Mouse (Mus musculus) intestine, embryonic 14.5 days (tissue): ENCODE data around the gene Pip5k1c. TPM values are rescaled to one million over a fixed set of nuclear protein-coding genes. Genes with fewer than 3 reads are reported as not detected.

ENCODE experiments used
- ATAC-seq: fragments of 200-750 bp; cut with Nextera tagmentation; replicated peaks from 2 replicates; pipeline ENCODE4 v1.8.0; 2017; ENCODE audit warnings: low read depth, moderate number of reproducible peaks, moderate TSS enrichment, moderate library complexity; ENCODE audit not compliant: low FRiP score, low TSS enrichment
- DNase-seq: peaks from one replicate; pipeline ENCODE4 v3.0.0-alpha.2; 2018; ENCODE audit warnings: low spot score
- H3K27ac ChIP-seq: fragments of 300-500 bp; sonication (generic); 2 replicates; pipeline ENCODE4 v1.5.1; 2014; ENCODE audit warnings: low read depth, mild to moderate bottlenecking, control low read depth
- H3K27me3 ChIP-seq: fragments of 300-500 bp; sonication (generic); replicated peaks from 2 replicates; pipeline ENCODE4 v1.6.1; 2014; ENCODE audit warnings: low read length, control low read depth; ENCODE audit not compliant: control insufficient read depth, insufficient read depth
- H3K36me3 ChIP-seq: fragments of 300-500 bp; sonication (generic); 2 replicates; pipeline ENCODE4 v1.6.1; 2014; ENCODE audit warnings: low read length, control low read depth; ENCODE audit not compliant: control insufficient read depth, insufficient read depth
- H3K4me1 ChIP-seq: fragments of 300-500 bp; sonication (generic); replicated peaks from 2 replicates; pipeline ENCODE4 v1.6.1; 2014; ENCODE audit warnings: low read length, control low read depth, mixed read lengths; ENCODE audit not compliant: control insufficient read depth, insufficient read depth
- H3K4me2 ChIP-seq: fragments of 300-500 bp; sonication (generic); 2 replicates; pipeline ENCODE4 v1.6.1; 2014; ENCODE audit warnings: low read length
- H3K4me3 ChIP-seq: fragments of 300-500 bp; sonication (generic); 2 replicates; pipeline ENCODE4 v1.5.1; 2014; ENCODE audit warnings: low read depth, low read length, control low read depth, mixed read lengths
- H3K9ac ChIP-seq: fragments of 300-500 bp; sonication (generic); 2 replicates; pipeline ENCODE4 v1.6.1; 2014; ENCODE audit warnings: mild to moderate bottlenecking, low read length
- H3K9me3 ChIP-seq: fragments of 300-500 bp; sonication (generic); 2 replicates; pipeline ENCODE4 v1.6.1; 2016; ENCODE audit warnings: low read length, control low read depth; ENCODE audit not compliant: control insufficient read depth
- WGBS: fragments of 180-500 bp; shearing (Covaris S2); extraction: QIAGEN DNeasy Blood & Tissue Kit; methylation state at CpG from one replicate; pipeline ENCODE4 v1.1.7; 2014; 5-methylcytosine and 5-hydroxymethylcytosine counted together
- polyA plus RNA-seq: library from polyadenylated mRNA; unstranded; fragments of >200 nt; fragmentation: Nextera tagmentation; extraction: Ambion mirVana; gene quantifications from 2 replicates; pipeline ENCODE4 v1.2.1, GENCODE M21; 2014

The Pip5k1c gene
- polyA plus RNA-seq: 57.3 and 57.5 TPM in 2 replicates

- H3K27ac ChIP-seq: peak within 1 kb of the TSS; percentile 81
- peak; percentile 90 for ATAC-seq
- WGBS: under 1% methylated on average over 80 of the region's 80 CpGs
- H3K27me3 ChIP-seq: peaks cover 20% of the 10 kb centered on the region; the same call in 1 of the 2 replicates
- DNase-seq: peak; percentile 99
- peak within 1 kb of the TSS; percentile 99 for H3K4me2 ChIP-seq
- no peaks in the 10 kb centered on the region for H3K36me3 ChIP-seq
- H3K4me3 ChIP-seq: peak within 1 kb of the TSS; percentile 90
- no peaks in the 10 kb centered on the region for H3K9me3 ChIP-seq
- peaks cover 27% of the 10 kb centered on the region for H3K4me1 ChIP-seq
- H3K9ac ChIP-seq: peak within 1 kb of the TSS; percentile 83
These were observed at the start of gene Pip5k1c for GRCm38 (mm10) chr10:81292554-81293333. TSS of gene Pip5k1c (plus strand) at chr10:81292963.

- Histone ChIP-seq H3K4me3 (no peak overlapping the region), H3K4me2 (no peak overlapping the region), H3K36me3 (no peaks in the 10 kb centered on the region), H3K27me3 (peaks cover 21% of the 10 kb centered on the region), H3K9ac (no peak overlapping the region), H3K4me1 (no peaks in the 10 kb centered on the region; the same call in 1 of the 2 replicates), H3K27ac (no peak overlapping the region), H3K9me3 (no peaks in the 10 kb centered on the region)
- DNase-seq (no peak), ATAC-seq (0 out of 2 replicates have a peak, but pooled peaks have one; percentile 4)
- WGBS: 74% methylated on average over 4 of the region's 4 CpGs
These were observed 48.6 kb upstream of the Pip5k1c start for GRCm38 (mm10) chr10:81244146-81244545.

GRCm38 (mm10) chr10:81244595-81244994, 48.2 kb upstream of the Pip5k1c start:
- peaks cover 17% of the 10 kb centered on the region for H3K27me3 ChIP-seq
- H3K9ac ChIP-seq: no peak overlapping the region
- H3K4me3 ChIP-seq: no peak overlapping the region
- peak; percentile 61 for ATAC-seq
- 7% methylated on average over 17 of the region's 17 CpGs for WGBS
- peak; percentile 94 for DNase-seq
- no peaks in the 10 kb centered on the region; the same call in 1 of the 2 replicates for H3K4me1 ChIP-seq
- H3K9me3 ChIP-seq: no peaks in the 10 kb centered on the region
- H3K36me3 ChIP-seq: no peaks in the 10 kb centered on the region
- H3K27ac ChIP-seq: no peak overlapping the region
- H3K4me2 ChIP-seq: no peak overlapping the region

- 88% methylated on average over 6 of the region's 6 CpGs for WGBS
- H3K4me1 ChIP-seq: no peaks in the 10 kb centered on the region
- no peak for ATAC-seq
- no peak overlapping the region for H3K4me2 ChIP-seq
- DNase-seq: no peak
- peaks cover 11% of the 10 kb centered on the region for H3K27me3 ChIP-seq
- no peak overlapping the region for H3K27ac ChIP-seq
- no peak overlapping the region for H3K9ac ChIP-seq
- no peaks in the 10 kb centered on the region for H3K36me3 ChIP-seq
- no peak overlapping the region for H3K4me3 ChIP-seq
- H3K9me3 ChIP-seq: no peaks in the 10 kb centered on the region
These were observed 47.6 kb upstream of the Pip5k1c start for GRCm38 (mm10) chr10:81245166-81245565.

GRCm38 (mm10) chr10:81247804-81248203, 45.0 kb upstream of the Pip5k1c start:
- Histone ChIP-seq H3K4me1 (peaks cover under 1% of the 10 kb centered on the region; the same call in 1 of the 2 replicates), H3K4me2 (no peak overlapping the region), H3K9ac (no peak overlapping the region), H3K27ac (no peak overlapping the region), H3K9me3 (no peaks in the 10 kb centered on the region), H3K36me3 (no peaks in the 10 kb centered on the region), H3K4me3 (no peak overlapping the region), H3K27me3 (peaks cover 16% of the 10 kb centered on the region)
- no peak for DNase-seq
- no peak for ATAC-seq
- WGBS: 100% methylated on average over 2 of the region's 2 CpGs

- no peak overlapping the region for H3K27ac ChIP-seq
- DNase-seq (no peak), ATAC-seq (no peak)
- no peak overlapping the region for H3K9ac ChIP-seq
- H3K36me3 ChIP-seq: no peaks in the 10 kb centered on the region
- peaks cover 33% of the 10 kb centered on the region for H3K27me3 ChIP-seq
- no peak overlapping the region for H3K4me3 ChIP-seq
- WGBS: 75% methylated on average over 8 of the region's 8 CpGs
- no peak overlapping the region for H3K4me2 ChIP-seq
- H3K4me1 ChIP-seq: peaks cover 4% of the 10 kb centered on the region
- H3K9me3 ChIP-seq: no peaks in the 10 kb centered on the region
These were observed 43.3 kb upstream of the Pip5k1c start for GRCm38 (mm10) chr10:81249442-81249841.

GRCm38 (mm10) chr10:81252424-81253419, 40.0 kb upstream of the Pip5k1c start, which contains the start of gene Matk:
TSS of gene Matk (plus strand) at chr10:81252935.
- H3K9ac ChIP-seq: no peak within 1 kb of the TSS
- 12% methylated on average over 43 of the region's 44 CpGs for WGBS
- ATAC-seq (peak; percentile 23; the same call in 1 of the 2 replicates), DNase-seq (no peak)
- H3K27ac ChIP-seq: no peak within 1 kb of the TSS
- peak within 1 kb of the TSS; percentile 31; the same call in 1 of the 2 replicates for H3K4me2 ChIP-seq
- H3K9me3 ChIP-seq: no peaks in the 10 kb centered on the region
- peak within 1 kb of the TSS; percentile 6; the same call in 1 of the 2 replicates for H3K4me3 ChIP-seq
- peaks cover 4% of the 10 kb centered on the region for H3K4me1 ChIP-seq
- H3K27me3 ChIP-seq: peaks cover 55% of the 10 kb centered on the region
- H3K36me3 ChIP-seq: no peaks in the 10 kb centered on the region

GRCm38 (mm10) chr10:81254886-81255285, 37.9 kb upstream of the Pip5k1c start:
- no peak overlapping the region for H3K4me3 ChIP-seq
- no peaks in the 10 kb centered on the region for H3K36me3 ChIP-seq
- H3K9ac ChIP-seq: no peak overlapping the region
- H3K27ac ChIP-seq: no peak overlapping the region
- peaks cover 4% of the 10 kb centered on the region for H3K4me1 ChIP-seq
- H3K4me2 ChIP-seq: no peak overlapping the region
- DNase-seq (no peak), ATAC-seq (no peak)
- H3K9me3 ChIP-seq: no peaks in the 10 kb centered on the region
- H3K27me3 ChIP-seq: peaks cover 76% of the 10 kb centered on the region
- 38% methylated on average over 1 of the region's 1 CpGs for WGBS
